Mouse (Mus musculus): ENCODE measurements around the gene Samt3.

Gene Samt3

DNA sequence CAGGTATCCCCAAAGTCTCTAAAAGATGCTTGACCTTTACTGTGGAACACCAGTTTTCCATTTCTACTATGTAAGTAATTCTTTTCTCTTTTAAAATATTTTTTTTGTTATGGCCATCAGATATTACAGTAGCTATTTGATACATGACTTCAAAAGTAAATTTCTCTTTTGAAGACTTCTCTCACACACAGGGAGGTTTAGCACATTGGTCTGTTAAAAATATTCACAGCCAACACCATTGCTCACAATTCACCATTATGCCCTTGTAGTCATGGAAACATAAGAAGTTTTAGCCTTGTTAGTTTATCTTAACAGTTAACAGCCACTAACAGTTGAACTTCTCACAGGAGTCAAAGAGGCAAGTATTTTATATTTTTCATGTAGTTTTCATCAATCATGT is at the start of gene Samt3:
Samt3 (plus strand) TSS at position 301 of the 400 bp plus-strand sequence.
- DNase-seq (ENCODE audit: low spot score), result no peak

DNA sequence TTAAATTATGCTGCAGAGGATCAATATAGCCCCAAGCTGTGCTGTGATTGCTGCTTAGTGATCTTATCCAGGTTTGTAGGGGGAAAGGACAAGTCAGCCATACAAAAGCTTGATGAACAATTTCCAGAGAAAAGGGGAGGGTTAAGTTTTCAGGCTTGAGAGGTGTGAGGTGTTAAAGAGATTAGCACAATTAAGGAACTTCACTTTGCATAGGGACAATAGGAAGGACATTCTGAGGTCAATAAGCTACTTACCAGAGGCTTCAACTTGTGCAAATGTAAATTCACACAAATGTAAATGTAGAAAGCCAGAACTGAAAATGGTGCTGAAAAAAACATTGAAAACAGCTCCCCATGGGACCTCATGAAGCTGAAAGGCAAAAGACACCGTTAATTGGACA is 27.4 kb upstream of the Samt3 start:
- no peak for DNase-seq (ENCODE audit: low spot score)

DNA sequence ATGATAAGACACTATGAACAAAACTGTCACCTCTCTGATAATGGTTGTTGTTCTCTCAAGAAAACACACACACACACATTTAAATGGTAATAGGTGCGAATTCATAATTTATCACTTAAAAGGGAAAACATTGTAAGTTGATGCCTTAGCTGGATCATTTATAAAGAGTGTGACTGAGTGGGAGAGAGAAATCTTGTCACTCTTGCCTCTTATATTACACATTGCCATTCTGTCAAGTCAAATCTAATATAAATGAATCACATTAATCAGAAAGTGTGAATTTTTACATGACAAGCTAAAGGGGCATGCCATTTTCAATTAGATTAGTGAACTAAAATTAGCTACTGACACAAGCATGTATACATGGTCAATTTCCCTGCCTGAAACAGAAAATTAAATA is 44.7 kb downstream of the Samt3 start:
- DNase-seq (ENCODE audit: low spot score), result no peak

All from testis, postnatal 10 days (tissue).